Mouse (Mus musculus): ENCODE measurements around the gene Tubg1. TPM values are rescaled to one million over a fixed set of nuclear protein-coding genes. Genes with fewer than 3 reads are reported as not detected.
A peak's percentile ranks its signal among the peaks of the same experiment; 100 is the strongest.

Gene Tubg1
- polyA plus RNA-seq, 1 experiment from 2014 or later, result 63.7 TPM

DNA sequence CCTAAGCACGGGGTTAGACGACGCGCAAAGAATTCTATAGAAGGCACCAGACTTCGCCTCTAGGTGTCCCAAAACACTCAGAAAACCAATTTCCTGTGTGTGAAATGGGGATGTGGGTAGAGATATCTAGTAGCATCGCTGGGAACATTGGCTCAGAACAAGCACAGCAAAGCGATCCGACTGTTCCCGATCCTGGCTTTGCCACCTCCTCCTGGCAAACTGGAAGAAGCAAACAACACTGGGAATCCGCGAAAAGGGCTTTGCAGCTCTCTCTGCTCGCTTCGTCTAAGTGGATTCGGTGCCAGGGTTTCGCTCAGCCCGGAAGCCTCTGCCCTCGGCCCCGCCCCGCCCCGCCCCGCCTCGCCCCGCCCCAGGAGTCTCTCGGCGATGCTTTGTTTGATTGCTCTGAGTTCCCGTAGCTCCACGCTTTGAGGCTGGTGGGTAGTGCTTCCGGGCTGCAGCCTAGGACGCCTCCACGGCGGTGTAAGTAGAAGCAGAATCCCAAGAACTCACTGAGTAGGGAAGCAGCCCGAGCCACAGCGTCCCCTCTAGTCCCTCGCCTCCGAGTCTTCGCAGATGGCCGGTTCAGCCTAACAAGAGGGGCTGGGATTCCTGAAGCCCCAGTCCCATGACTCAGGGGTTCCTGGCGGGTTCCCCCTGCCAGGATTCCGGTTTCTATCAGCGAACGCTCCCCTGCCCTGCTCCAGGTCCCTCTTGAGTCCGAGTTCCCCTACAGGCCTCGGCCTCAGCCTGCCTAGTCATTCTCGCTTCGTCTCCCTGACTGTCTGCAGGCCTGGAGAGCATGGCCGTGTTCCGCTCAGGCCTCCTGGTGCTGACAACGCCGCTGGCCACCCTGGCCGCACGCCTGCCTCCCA lies 37.3 kb upstream of the Tubg1 start, which contains the start of gene Coasy:
Coasy (plus strand) TSS at position 358 of the 875 bp plus-strand sequence.
- Histone ChIP-seq H3K9ac (replicated peaks; ENCODE audit: low read depth, low read length) (peak within 1 kb of the TSS; percentile 85), H3K4me3 (ENCODE audit: low read depth, low read length) (peak within 1 kb of the TSS; percentile 78), H3K9me3 (ENCODE audit: control insufficient read depth, low read length) (no peaks in the 10 kb centered on the region), H3K4me2 (ENCODE audit: low read depth, low read length) (peak within 1 kb of the TSS; percentile 100), H3K27ac (ENCODE audit: low read depth, low read length) (peak within 1 kb of the TSS; percentile 86), H3K36me3 (ENCODE audit: control insufficient read depth, insufficient read depth, low read length) (0 out of 2 replicates have a peak, but pooled peaks cover 4% of the 10 kb centered on the region), H3K4me1 (ENCODE audit: control insufficient read depth, insufficient read depth, low read length) (peaks cover 20% of the 10 kb centered on the region), H3K27me3 (ENCODE audit: control insufficient read depth, insufficient read depth, low read length) (peaks cover 25% of the 10 kb centered on the region)
- WGBS, result under 1% methylated on average over 50 of the region's 51 CpGs
- peak; percentile 90 for ATAC-seq (ENCODE audit: low read depth)

GRCm38 (mm10) chr11:101083083-101083697 lies 36.5 kb upstream of the Tubg1 start:
- peaks cover 18% of the 10 kb centered on the region for H3K27me3 ChIP-seq (ENCODE audit: control insufficient read depth, insufficient read depth, low read length)
- H3K4me1 ChIP-seq (ENCODE audit: control insufficient read depth, insufficient read depth, low read length), result peaks cover 27% of the 10 kb centered on the region
- peak overlapping the region; percentile 78 for H3K4me3 ChIP-seq (ENCODE audit: low read depth, low read length)
- no peak for ATAC-seq (ENCODE audit: low read depth)
- H3K36me3 ChIP-seq (ENCODE audit: control insufficient read depth, insufficient read depth, low read length), result 0 out of 2 replicates have a peak, but pooled peaks cover 4% of the 10 kb centered on the region
- H3K4me2 ChIP-seq (ENCODE audit: low read depth, low read length), result peak overlapping the region; percentile 100
- H3K9ac ChIP-seq (replicated peaks; ENCODE audit: low read depth, low read length), result peak overlapping the region; percentile 85
- 32% methylated on average over 19 of the region's 19 CpGs for WGBS
- peak overlapping the region; percentile 86 for H3K27ac ChIP-seq (ENCODE audit: low read depth, low read length)
- no peaks in the 10 kb centered on the region for H3K9me3 ChIP-seq (ENCODE audit: control insufficient read depth, low read length)

DNA sequence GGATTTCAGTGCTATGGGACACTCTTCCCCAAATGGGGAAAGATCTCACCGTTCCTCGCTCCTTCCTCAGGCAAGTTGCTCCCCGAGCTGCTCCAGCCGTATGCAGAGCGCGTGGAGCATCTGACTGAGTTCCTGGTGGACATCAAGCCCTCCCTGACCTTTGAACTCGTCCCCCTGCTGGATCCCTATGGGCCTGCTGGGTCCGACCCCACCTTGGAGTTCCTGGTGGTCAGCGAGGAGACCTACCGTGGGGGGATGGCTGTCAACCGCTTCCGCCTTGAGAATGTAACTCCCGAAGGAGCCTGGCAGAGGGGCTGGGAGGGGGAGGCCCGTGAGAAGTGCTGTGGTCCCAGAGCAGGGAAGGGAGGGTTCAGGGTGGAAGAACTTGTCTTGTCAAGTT lies 35.5 kb upstream of the Tubg1 start:
- no peak overlapping the region for H3K9ac ChIP-seq (replicated peaks; ENCODE audit: low read depth, low read length)
- ATAC-seq (ENCODE audit: low read depth), result no peak
- peaks cover 7% of the 10 kb centered on the region for H3K27me3 ChIP-seq (ENCODE audit: control insufficient read depth, insufficient read depth, low read length)
- H3K9me3 ChIP-seq (ENCODE audit: control insufficient read depth, low read length), result no peaks in the 10 kb centered on the region
- no peak overlapping the region for H3K4me3 ChIP-seq (ENCODE audit: low read depth, low read length)
- H3K4me1 ChIP-seq (ENCODE audit: control insufficient read depth, insufficient read depth, low read length), result peaks cover 30% of the 10 kb centered on the region
- H3K36me3 ChIP-seq (ENCODE audit: control insufficient read depth, insufficient read depth, low read length), result peaks cover 7% of the 10 kb centered on the region
- H3K4me2 ChIP-seq (ENCODE audit: low read depth, low read length), result no peak overlapping the region
- H3K27ac ChIP-seq (ENCODE audit: low read depth, low read length), result no peak overlapping the region
- 86% methylated on average over 14 of the region's 14 CpGs for WGBS

DNA sequence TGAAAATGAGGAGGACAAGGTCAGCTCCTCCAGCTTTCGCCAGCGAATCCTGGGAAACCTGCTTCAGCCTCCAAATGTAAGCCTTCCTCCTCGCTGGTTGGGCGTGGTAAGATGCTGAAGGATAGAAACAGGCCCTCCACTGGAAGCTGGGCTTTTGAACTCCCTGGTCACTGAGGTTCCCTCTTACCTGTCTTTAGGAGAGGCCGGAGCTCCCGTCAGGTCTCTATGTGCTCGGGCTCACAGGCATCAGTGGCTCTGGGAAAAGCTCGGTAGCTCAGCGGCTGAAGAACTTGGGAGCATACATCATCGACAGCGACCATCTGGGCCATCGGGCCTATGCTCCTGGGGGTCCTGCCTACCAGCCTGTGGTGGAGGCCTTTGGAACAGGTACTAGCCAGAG lies 34.9 kb upstream of the Tubg1 start:
- no peak overlapping the region for H3K4me3 ChIP-seq (ENCODE audit: low read depth, low read length)
- H3K4me2 ChIP-seq (ENCODE audit: low read depth, low read length), result no peak overlapping the region
- H3K27me3 ChIP-seq (ENCODE audit: control insufficient read depth, insufficient read depth, low read length), result peaks cover 2% of the 10 kb centered on the region
- H3K4me1 ChIP-seq (ENCODE audit: control insufficient read depth, insufficient read depth, low read length), result peaks cover 30% of the 10 kb centered on the region
- 95% methylated on average over 12 of the region's 12 CpGs for WGBS
- no peaks in the 10 kb centered on the region for H3K9me3 ChIP-seq (ENCODE audit: control insufficient read depth, low read length)
- H3K9ac ChIP-seq (replicated peaks; ENCODE audit: low read depth, low read length), result no peak overlapping the region
- no peak for ATAC-seq (ENCODE audit: low read depth)
- H3K36me3 ChIP-seq (ENCODE audit: control insufficient read depth, insufficient read depth, low read length), result peaks cover 13% of the 10 kb centered on the region
- no peak overlapping the region for H3K27ac ChIP-seq (ENCODE audit: low read depth, low read length)

GRCm38 (mm10) chr11:101085617-101086322 lies 34.0 kb upstream of the Tubg1 start:
- Histone ChIP-seq H3K36me3 (ENCODE audit: control insufficient read depth, insufficient read depth, low read length) (peaks cover 21% of the 10 kb centered on the region), H3K9me3 (ENCODE audit: control insufficient read depth, low read length) (no peaks in the 10 kb centered on the region), H3K4me3 (ENCODE audit: low read depth, low read length) (no peak overlapping the region), H3K4me2 (ENCODE audit: low read depth, low read length) (no peak overlapping the region), H3K4me1 (ENCODE audit: control insufficient read depth, insufficient read depth, low read length) (peaks cover 30% of the 10 kb centered on the region), H3K9ac (replicated peaks; ENCODE audit: low read depth, low read length) (no peak overlapping the region), H3K27ac (ENCODE audit: low read depth, low read length) (no peak overlapping the region), H3K27me3 (ENCODE audit: control insufficient read depth, insufficient read depth, low read length) (no peaks in the 10 kb centered on the region; the same call in 1 of the 2 replicates)
- ATAC-seq (ENCODE audit: low read depth), result no peak
- 93% methylated on average over 18 of the region's 18 CpGs for WGBS

DNA sequence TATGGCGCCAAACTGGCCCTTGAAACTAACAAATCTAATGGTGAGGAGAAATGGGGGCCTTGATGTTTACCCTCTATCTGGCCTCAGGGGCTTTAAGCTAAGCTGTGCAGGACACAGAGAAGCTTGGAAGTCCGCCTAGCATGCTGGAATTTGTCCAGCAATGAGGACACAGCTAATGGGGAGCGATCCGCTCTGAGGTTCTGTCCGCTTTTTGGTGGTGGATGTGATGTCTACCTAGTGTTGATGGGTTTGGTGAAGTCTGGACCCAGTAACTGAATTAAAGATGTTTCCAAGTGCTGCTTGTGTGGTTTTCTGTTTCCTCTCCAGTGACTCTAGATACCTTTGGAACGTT lies 33.4 kb upstream of the Tubg1 start:
- Histone ChIP-seq H3K27me3 (ENCODE audit: control insufficient read depth, insufficient read depth, low read length) (no peaks in the 10 kb centered on the region), H3K4me1 (ENCODE audit: control insufficient read depth, insufficient read depth, low read length) (peaks cover 29% of the 10 kb centered on the region), H3K4me2 (ENCODE audit: low read depth, low read length) (peak overlapping the region; percentile 100), H3K27ac (ENCODE audit: low read depth, low read length) (peak overlapping the region; percentile 75), H3K4me3 (ENCODE audit: low read depth, low read length) (peak overlapping the region; percentile 75), H3K36me3 (ENCODE audit: control insufficient read depth, insufficient read depth, low read length) (peaks cover 27% of the 10 kb centered on the region), H3K9ac (replicated peaks; ENCODE audit: low read depth, low read length) (0 out of 2 replicates have a peak overlapping the region, but pooled peaks have one; percentile 8), H3K9me3 (ENCODE audit: control insufficient read depth, low read length) (no peaks in the 10 kb centered on the region)
- WGBS, result 82% methylated on average over 6 of the region's 6 CpGs
- no peak for ATAC-seq (ENCODE audit: low read depth)

DNA sequence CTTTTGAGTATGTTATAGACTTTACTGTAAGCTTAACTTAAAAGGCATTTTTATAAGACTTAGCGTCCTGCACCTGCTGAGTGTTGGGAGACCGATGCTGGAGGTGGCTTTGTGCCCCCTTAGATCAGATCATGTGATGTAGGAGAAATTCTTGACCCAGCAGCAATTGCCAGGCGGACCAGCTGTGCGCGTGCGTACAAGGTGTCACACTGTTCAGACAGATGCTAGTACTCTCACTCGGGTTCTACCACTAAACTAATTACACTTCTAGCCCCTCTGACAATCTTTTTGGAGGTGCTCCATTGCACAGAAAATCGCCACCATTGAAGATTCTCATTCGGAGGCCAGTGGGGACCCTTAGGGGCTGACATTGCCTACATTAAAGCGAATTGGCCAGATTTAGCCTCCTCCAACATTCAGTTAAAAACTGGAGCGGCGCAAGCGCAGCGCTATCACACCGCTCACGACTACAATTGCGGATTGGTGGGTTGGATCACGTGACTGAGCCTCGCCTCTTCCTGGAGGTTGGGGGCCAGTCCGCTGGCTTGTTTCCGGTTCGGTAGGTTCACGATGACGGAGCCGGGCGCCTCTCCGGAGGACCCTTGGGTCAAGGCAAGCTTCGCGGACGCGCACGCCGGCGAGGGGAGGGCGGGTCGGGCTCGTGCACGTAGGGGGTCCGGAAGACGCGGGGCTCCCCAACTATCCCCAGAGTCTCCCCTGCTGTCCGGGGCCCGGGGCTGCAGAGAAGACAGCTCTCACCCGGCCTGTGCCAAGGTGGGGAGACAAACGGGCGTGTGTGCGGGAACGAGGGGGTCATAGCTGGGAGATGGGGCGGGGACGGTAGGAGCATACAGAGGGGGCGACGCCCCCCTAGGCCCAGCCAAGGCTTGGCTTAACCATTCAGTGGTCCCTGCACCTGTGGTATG lies 32.7 kb upstream of the Tubg1 start, which contains the start of gene Mlx:
Mlx (plus strand) TSS at position 522 of the 926 bp plus-strand sequence.
- no peaks in the 10 kb centered on the region for H3K9me3 ChIP-seq (ENCODE audit: control insufficient read depth, low read length)
- WGBS, result under 1% methylated on average over 50 of the region's 52 CpGs
- no peaks in the 10 kb centered on the region for H3K27me3 ChIP-seq (ENCODE audit: control insufficient read depth, insufficient read depth, low read length)
- H3K4me2 ChIP-seq (ENCODE audit: low read depth, low read length), result peak within 1 kb of the TSS; percentile 100
- H3K4me3 ChIP-seq (ENCODE audit: low read depth, low read length), result peak within 1 kb of the TSS; percentile 75
- ATAC-seq (ENCODE audit: low read depth), result peak; percentile 85
- H3K27ac ChIP-seq (ENCODE audit: low read depth, low read length), result peak within 1 kb of the TSS; percentile 75
- peaks cover 34% of the 10 kb centered on the region for H3K36me3 ChIP-seq (ENCODE audit: control insufficient read depth, insufficient read depth, low read length)
- peaks cover 27% of the 10 kb centered on the region for H3K4me1 ChIP-seq (ENCODE audit: control insufficient read depth, insufficient read depth, low read length)
- peak within 1 kb of the TSS; percentile 83 for H3K9ac ChIP-seq (replicated peaks; ENCODE audit: low read depth, low read length)

DNA sequence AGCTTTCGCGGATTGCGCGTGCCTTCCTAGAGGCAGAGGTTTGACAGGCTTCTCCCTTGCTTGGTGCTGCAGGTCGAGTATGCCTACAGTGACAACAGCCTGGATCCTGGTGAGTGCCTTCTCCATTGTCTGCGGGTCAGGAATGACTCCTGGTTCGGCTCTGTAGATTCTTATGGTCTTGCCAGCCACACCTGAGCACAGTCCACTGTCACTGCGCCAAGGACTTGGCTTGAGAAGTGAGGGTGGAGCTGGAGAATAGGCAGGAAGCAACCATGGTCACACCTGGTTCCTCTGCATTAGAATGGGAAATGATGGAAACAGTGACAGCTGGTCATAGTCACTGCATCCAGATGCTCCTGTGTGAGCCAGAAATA lies 32.1 kb upstream of the Tubg1 start:
- H3K36me3 ChIP-seq (ENCODE audit: control insufficient read depth, insufficient read depth, low read length), result peaks cover 40% of the 10 kb centered on the region
- H3K27me3 ChIP-seq (ENCODE audit: control insufficient read depth, insufficient read depth, low read length), result no peaks in the 10 kb centered on the region
- H3K9me3 ChIP-seq (ENCODE audit: control insufficient read depth, low read length), result no peaks in the 10 kb centered on the region
- peak overlapping the region; percentile 83 for H3K9ac ChIP-seq (replicated peaks; ENCODE audit: low read depth, low read length)
- H3K4me2 ChIP-seq (ENCODE audit: low read depth, low read length), result peak overlapping the region; percentile 100
- H3K4me3 ChIP-seq (ENCODE audit: low read depth, low read length), result peak overlapping the region; percentile 75
- H3K4me1 ChIP-seq (ENCODE audit: control insufficient read depth, insufficient read depth, low read length), result peaks cover 27% of the 10 kb centered on the region
- ATAC-seq (ENCODE audit: low read depth), result no peak; the same call in 1 of the 2 replicates
- 9% methylated on average over 8 of the region's 8 CpGs for WGBS
- peak overlapping the region; percentile 75 for H3K27ac ChIP-seq (ENCODE audit: low read depth, low read length)

Measured in neural tube, embryonic 14.5 days (tissue).